ENCODE assay signal across 7 mouse cellular contexts in the genomic region with DNA sequence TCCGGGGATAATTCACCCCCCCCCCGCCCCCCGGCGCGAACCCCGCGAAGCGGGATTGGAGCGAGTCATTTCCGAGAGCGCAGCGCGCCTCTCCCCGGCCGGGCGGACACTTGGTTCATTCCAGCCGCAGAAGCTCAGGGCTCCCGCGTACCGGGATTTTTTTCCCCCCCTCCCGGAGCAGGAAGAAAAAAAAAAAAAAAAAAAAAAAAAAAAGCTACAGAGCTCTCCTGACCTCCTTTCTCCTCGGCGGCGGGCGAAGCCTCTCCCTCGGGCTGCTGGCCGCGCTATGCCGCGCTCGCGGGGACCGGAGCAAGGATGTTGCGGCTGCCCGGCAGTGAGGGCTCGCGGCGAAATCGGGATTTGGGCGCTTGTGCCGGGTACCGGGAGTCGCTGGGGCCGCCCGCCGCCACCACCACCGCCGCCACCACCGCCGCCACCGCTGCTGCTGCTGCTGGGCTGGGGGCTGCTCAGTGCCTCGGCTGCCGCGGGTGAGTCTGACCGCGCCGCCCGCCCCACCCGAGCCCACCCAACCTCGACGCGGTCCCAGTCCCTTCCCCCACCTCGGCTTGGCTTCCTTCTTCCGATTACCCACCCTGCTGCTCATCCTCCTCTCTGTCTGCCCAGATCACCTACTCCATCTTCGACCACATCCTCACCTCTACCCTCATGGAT. TPM values are rescaled to one million over a fixed set of nuclear protein-coding genes. Genes with fewer than 3 reads are reported as not detected.
DNase-seq lines count a peak whose midpoint lies in the region; ATAC-seq and TF ChIP-seq lines count a peak whose summit lies in the region.

A gene (plus strand): TSS at position 74 of the 672 bp plus-strand sequence.

- 0 out of 2 replicates have a peak within 1 kb of the TSS, but pooled peaks have one; percentile 17 for H3K9ac ChIP-seq in intestine, embryonic 15.5 days
- H3K9ac ChIP-seq in stomach, postnatal 0 days (ENCODE audit: low read length): no peak within 1 kb of the TSS

- DNase-seq in thymus, postnatal 4 days: peak; percentile 12
- DNase-seq in thymus, postnatal 0 days (ENCODE audit: low spot score): no peak
- DNase-seq in embryo, embryonic 9.5 days (ENCODE audit: extremely low spot score): peak; percentile 45
- peak; percentile 60 for DNase-seq in midbrain, embryonic 10.5 days (ENCODE audit: low spot score)
- DNase-seq in stomach, postnatal 0 days (ENCODE audit: low spot score): no peak

- no peak for ATAC-seq in intestine, embryonic 15.5 days
- no peak for ATAC-seq in stomach, postnatal 0 days (ENCODE audit: low FRiP score, low TSS enrichment)
- no peak for ATAC-seq in megakaryocyte progenitor cell, adult 5-6 weeks (replicated peaks; ENCODE audit: poor library complexity)

- 1% methylated on average over 51 of the region's 65 CpGs for WGBS in intestine, embryonic 15.5 days
- 0% methylated on average over 55 of the region's 65 CpGs for WGBS in midbrain, embryonic 10.5 days
- WGBS in stomach, postnatal 0 days: under 1% methylated on average over 47 of the region's 65 CpGs

- H3K9me3 ChIP-seq in intestine, embryonic 15.5 days: no peaks in the 10 kb centered on the region
- H3K9me3 ChIP-seq in midbrain, embryonic 10.5 days (replicated peaks): no peaks in the 10 kb centered on the region
- H3K9me3 ChIP-seq in stomach, postnatal 0 days (ENCODE audit: control insufficient read depth, low read length): no peaks in the 10 kb centered on the region

- H3K36me3 ChIP-seq in intestine, embryonic 15.5 days: no peaks in the 10 kb centered on the region
- H3K36me3 ChIP-seq in midbrain, embryonic 10.5 days: no peaks in the 10 kb centered on the region
- H3K36me3 ChIP-seq in stomach, postnatal 0 days (ENCODE audit: control insufficient read depth, insufficient read depth, low read length): no peaks in the 10 kb centered on the region

- H3K27ac ChIP-seq in intestine, embryonic 15.5 days: no peak within 1 kb of the TSS
- H3K27ac ChIP-seq in midbrain, embryonic 10.5 days (replicated peaks): peak within 1 kb of the TSS; percentile 84
- no peak within 1 kb of the TSS for H3K27ac ChIP-seq in stomach, postnatal 0 days (replicated peaks)

- H3K4me1 ChIP-seq in intestine, embryonic 15.5 days (replicated peaks): peaks cover 11% of the 10 kb centered on the region
- peaks cover 41% of the 10 kb centered on the region for H3K4me1 ChIP-seq in midbrain, embryonic 10.5 days
- no peaks in the 10 kb centered on the region for H3K4me1 ChIP-seq in stomach, postnatal 0 days (replicated peaks; ENCODE audit: control insufficient read depth, insufficient read depth)

- H3K4me2 ChIP-seq in intestine, embryonic 15.5 days (replicated peaks): peak within 1 kb of the TSS; percentile 79
- peak within 1 kb of the TSS; percentile 37 for H3K4me2 ChIP-seq in stomach, postnatal 0 days (replicated peaks; ENCODE audit: low read depth)

- peaks cover 60% of the 10 kb centered on the region for H3K27me3 ChIP-seq in intestine, embryonic 15.5 days (replicated peaks)
- H3K27me3 ChIP-seq in midbrain, embryonic 10.5 days (ENCODE audit: low read depth, poor library complexity, severe bottlenecking): peaks cover 74% of the 10 kb centered on the region
- H3K27me3 ChIP-seq in stomach, postnatal 0 days (ENCODE audit: control insufficient read depth, insufficient read depth, low read length): peaks cover 7% of the 10 kb centered on the region; the same call in 1 of the 2 replicates

- peak within 1 kb of the TSS; percentile 41 for H3K4me3 ChIP-seq in intestine, embryonic 15.5 days (replicated peaks)
- peak within 1 kb of the TSS; percentile 75 for H3K4me3 ChIP-seq in midbrain, embryonic 10.5 days
- H3K4me3 ChIP-seq in stomach, postnatal 0 days (ENCODE audit: low read depth, low read length): peak within 1 kb of the TSS; percentile 19

- TF ChIP-seq EP300 in stomach, postnatal 0 days (optimal IDR thresholded peaks at IDR 0.05): no peak

- TF ChIP-seq CTCF in stomach, postnatal 0 days (IDR thresholded peaks at IDR 0.05; ENCODE audit: low read depth): no peak

RNA-seq across cellular contexts. Expression of the gene that starts here (rescaled TPM):
- 0.10 TPM in 2 replicates for polyA plus RNA-seq in thymus, postnatal 0 days (2015; fragmentation: Nextera tagmentation; extraction: Ambion mirVana)
- polyA plus RNA-seq in intestine, embryonic 15.5 days (2015; fragmentation: Nextera tagmentation; extraction: Ambion mirVana): 0.15 and 0.27 TPM in 2 replicates
- polyA plus RNA-seq in midbrain, embryonic 10.5 days (2016; fragmentation: Nextera tagmentation; extraction: Ambion mirVana): 1.00 and 1.5 TPM in 2 replicates
- 0.16 TPM in 2 replicates for polyA plus RNA-seq in stomach, postnatal 0 days (2015; fragmentation: Nextera tagmentation; extraction: Ambion mirVana)
- not detected in 2 replicates for total RNA-seq in megakaryocyte progenitor cell, adult 5-6 weeks (2015)
- not detected in 2 replicates for total RNA-seq in megakaryocyte progenitor cell, adult 5-6 weeks (2017)

Comparison
In these comparisons a context has a peak if more than half of its experiments do, and no peak if none do; other contexts are left out.
1. DNase-seq: peak in thymus, postnatal 4 days (single experiment), embryo, embryonic 9.5 days (single experiment) and midbrain, embryonic 10.5 days (single experiment); none in thymus, postnatal 0 days (single experiment) and stomach, postnatal 0 days (single experiment).
2. H3K4me3 ChIP-seq: peak in every context shown above with its lines; median percentile 75 in midbrain, embryonic 10.5 days; 41 in intestine, embryonic 15.5 days; 19 in stomach, postnatal 0 days.